Mouse (Mus musculus) kidney, adult 2 months (tissue): Measurements from ENCODE around the gene Gm17490.

ENCODE experiments used
- CTCF ChIP-seq: fragments of 200-500 bp; conservative IDR thresholded peaks from 2 replicates; pipeline ENCODE4 v1.5.1; 2011; ENCODE audit warnings: low read depth, mild to moderate bottlenecking, control low read depth, low read length, moderate library complexity, mixed read lengths; ENCODE audit not compliant: insufficient read depth, insufficient read length
- POLR2A ChIP-seq: fragments of 200-500 bp; IDR thresholded peaks from one replicate; pipeline ENCODE4 v1.6.1; 2011; ENCODE audit warnings: low read depth, low read length, control low read depth

- peak; percentile 43 for TF ChIP-seq POLR2A
- peak; percentile 100 for TF ChIP-seq CTCF
Observed at GRCm38 (mm10) chr2:11602506-11603489, 23.3 kb downstream of the Gm17490 start.
